Mouse (Mus musculus) limb, embryonic 14.5 days (tissue): ENCODE measurements at regions not wholly inside any gene's neighbourhood (a gene's known extent, or its start where the extent isn't known, plus 50 kb on each side); places are given as distances from the start of the nearest gene placed in this dataset.

Source experiments
- ATAC-seq: fragments of 200-750 bp; cut with Nextera tagmentation; 2 replicates; pipeline ENCODE4 v1.8.0; 2017; ENCODE audit warnings: low read depth, moderate number of reproducible peaks, moderate TSS enrichment; ENCODE audit not compliant: low FRiP score
- DNase-seq: peaks from one replicate; pipeline ENCODE4 v3.0.0-alpha.2; 2015; ENCODE audit warnings: low spot score
- H3K27ac ChIP-seq: fragments of 300-500 bp; sonication (generic); replicated peaks from 2 replicates; pipeline ENCODE4 v1.5.1; 2014; ENCODE audit warnings: low read depth, mild to moderate bottlenecking, low read length, moderate library complexity, mixed read lengths
- H3K27me3 ChIP-seq: fragments of 300-500 bp; sonication (generic); 2 replicates; pipeline ENCODE4 v1.6.1; 2014; ENCODE audit warnings: low read length, mixed read lengths; ENCODE audit not compliant: control insufficient read depth, insufficient read depth
- H3K36me3 ChIP-seq: fragments of 300-500 bp; sonication (generic); 2 replicates; pipeline ENCODE4 v1.6.1; 2014; ENCODE audit warnings: mild to moderate bottlenecking, low read length, moderate library complexity, mixed read lengths; ENCODE audit not compliant: control insufficient read depth, insufficient read depth
- H3K4me1 ChIP-seq: fragments of 300-500 bp; sonication (generic); 2 replicates; pipeline ENCODE4 v1.6.1; 2014; ENCODE audit warnings: antibody characterized with exemption, low read length, mixed read lengths; ENCODE audit not compliant: control insufficient read depth, insufficient read depth
- H3K4me2 ChIP-seq: fragments of 300-500 bp; sonication (generic); replicated peaks from 2 replicates; pipeline ENCODE4 v1.6.1; 2014; ENCODE audit warnings: low read depth, mild to moderate bottlenecking, low read length, moderate library complexity; ENCODE audit not compliant: severe bottlenecking
- H3K4me3 ChIP-seq: fragments of 300-500 bp; sonication (generic); replicated peaks from 2 replicates; pipeline ENCODE4 v1.5.1; 2014; ENCODE audit warnings: low read length
- H3K9ac ChIP-seq: fragments of 300-500 bp; sonication (generic); 2 replicates; pipeline ENCODE4 v1.6.1; 2014; ENCODE audit warnings: mild to moderate bottlenecking, low read depth, low read length, moderate library complexity; ENCODE audit not compliant: severe bottlenecking
- H3K9me3 ChIP-seq: fragments of 300-500 bp; sonication (generic); 2 replicates; pipeline ENCODE4 v1.6.1; 2016; ENCODE audit warnings: low read length; ENCODE audit not compliant: control insufficient read depth
- POLR2A ChIP-seq: fragments of 200-500 bp; IDR thresholded peaks from 2 replicates; pipeline ENCODE4 v1.8.0; 2012; ENCODE audit warnings: inconsistent platforms, mild to moderate bottlenecking, moderate library complexity, borderline replicate concordance; ENCODE audit not compliant: insufficient read depth, insufficient read length; ENCODE audit errors: extremely low read depth
- WGBS: fragments of 180-500 bp; shearing (Covaris S2); extraction: QIAGEN DNeasy Blood & Tissue Kit; methylation state at CpG from one replicate; pipeline ENCODE4 v1.1.7; 2014; 5-methylcytosine and 5-hydroxymethylcytosine counted together

DNA sequence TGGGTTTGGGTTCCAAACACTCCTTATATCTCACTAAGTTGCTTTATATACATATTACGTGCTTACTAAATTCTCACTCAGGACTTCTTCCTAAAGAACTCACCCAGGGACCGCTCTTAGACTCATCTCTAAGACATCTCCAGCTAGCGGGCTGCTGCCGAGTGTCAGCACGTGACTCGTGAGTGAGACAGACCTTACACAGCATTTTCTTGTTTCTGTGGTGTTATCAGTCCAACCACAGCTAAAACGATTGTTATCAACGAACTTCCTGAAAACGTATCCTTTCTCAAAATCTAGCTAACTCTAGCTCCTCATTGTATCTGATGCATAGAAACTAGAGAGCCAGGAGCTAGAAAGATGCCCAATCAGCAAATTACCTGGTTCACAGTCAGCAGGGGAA lies 168.7 kb upstream of the Mon1b start:
- H3K27me3 ChIP-seq, result no peaks in the 10 kb centered on the region
- H3K4me2 ChIP-seq, result no peak overlapping the region
- H3K27ac ChIP-seq, result no peak overlapping the region
- H3K4me3 ChIP-seq, result no peak overlapping the region
- no peaks in the 10 kb centered on the region for H3K9me3 ChIP-seq
- H3K4me1 ChIP-seq, result no peaks in the 10 kb centered on the region
- no peaks in the 10 kb centered on the region for H3K36me3 ChIP-seq
- TF ChIP-seq POLR2A, result no peak
- WGBS, result 96% methylated on average over 9 of the region's 9 CpGs
- DNase-seq (no peak), ATAC-seq (no peak)
- H3K9ac ChIP-seq, result no peak overlapping the region

- H3K36me3 ChIP-seq, result no peaks in the 10 kb centered on the region
- no peaks in the 10 kb centered on the region for H3K27me3 ChIP-seq
- DNase-seq (no peak), ATAC-seq (no peak)
- no peak for TF ChIP-seq POLR2A
- no peak overlapping the region for H3K27ac ChIP-seq
- no peak overlapping the region for H3K4me3 ChIP-seq
- H3K9ac ChIP-seq, result no peak overlapping the region
- H3K9me3 ChIP-seq, result no peaks in the 10 kb centered on the region
- H3K4me2 ChIP-seq, result no peak overlapping the region
- no peaks in the 10 kb centered on the region for H3K4me1 ChIP-seq
- 77% methylated on average over 2 of the region's 2 CpGs for WGBS
Measured at GRCm38 (mm10) chr8:113489436-113490107, 145.8 kb upstream of the Mon1b start.

- Histone ChIP-seq H3K9me3 (no peaks in the 10 kb centered on the region), H3K36me3 (no peaks in the 10 kb centered on the region), H3K4me2 (no peak overlapping the region), H3K9ac (no peak overlapping the region), H3K4me1 (no peaks in the 10 kb centered on the region), H3K27ac (no peak overlapping the region), H3K27me3 (no peaks in the 10 kb centered on the region), H3K4me3 (no peak overlapping the region)
- WGBS, result 76% methylated on average over 3 of the region's 3 CpGs
- DNase-seq, result no peak
- TF ChIP-seq POLR2A, result no peak
- no peak for ATAC-seq
Measured at GRCm38 (mm10) chr8:113490891-113491290, 144.5 kb upstream of the Mon1b start.

- Histone ChIP-seq H3K27me3 (no peaks in the 10 kb centered on the region), H3K4me2 (no peak overlapping the region; the same call in 1 of the 2 replicates), H3K9ac (no peak overlapping the region), H3K27ac (no peak overlapping the region), H3K4me1 (no peaks in the 10 kb centered on the region), H3K9me3 (no peaks in the 10 kb centered on the region), H3K36me3 (no peaks in the 10 kb centered on the region), H3K4me3 (no peak overlapping the region)
- no peak for TF ChIP-seq POLR2A
- ATAC-seq (peak; percentile 79), DNase-seq (peak; percentile 74)
- 29% methylated on average over 12 of the region's 12 CpGs for WGBS
Measured at GRCm38 (mm10) chr8:113496896-113497295, 138.5 kb upstream of the Mon1b start.

DNA sequence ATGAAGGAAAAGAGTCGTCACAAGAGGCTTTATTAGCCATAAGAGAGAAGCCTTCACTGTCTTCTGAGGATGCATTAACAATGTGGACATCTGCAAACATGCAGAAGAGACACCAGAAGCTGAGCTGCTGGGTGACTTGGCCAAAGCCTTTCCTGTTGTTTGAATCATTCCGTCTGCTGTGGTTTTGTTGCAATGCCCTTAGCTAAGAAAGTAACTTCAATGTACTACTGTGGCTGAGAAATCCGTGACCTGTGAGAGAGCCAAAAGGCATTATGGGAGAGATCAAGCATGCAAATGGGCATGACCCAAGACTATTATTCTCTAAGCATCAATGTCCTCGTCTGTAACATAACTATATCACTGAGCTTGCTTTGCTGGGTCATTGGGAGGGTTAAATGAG lies 132.7 kb upstream of the Mon1b start:
- H3K27me3 ChIP-seq, result no peaks in the 10 kb centered on the region
- H3K9me3 ChIP-seq, result no peaks in the 10 kb centered on the region
- no peaks in the 10 kb centered on the region for H3K4me1 ChIP-seq
- H3K36me3 ChIP-seq, result no peaks in the 10 kb centered on the region
- no peak for DNase-seq
- no peak overlapping the region for H3K9ac ChIP-seq
- no peak for TF ChIP-seq POLR2A
- H3K4me3 ChIP-seq, result no peak overlapping the region
- no peak overlapping the region for H3K4me2 ChIP-seq
- 73% methylated on average over 4 of the region's 4 CpGs for WGBS
- no peak for ATAC-seq
- H3K27ac ChIP-seq, result no peak overlapping the region
